Mouse (Mus musculus): ENCODE results near the gene Fmc1. TPM values are rescaled to one million over a fixed set of nuclear protein-coding genes. Genes with fewer than 3 reads are reported as not detected.

Fmc1 gene
- polyA plus RNA-seq, 1 experiment from 2014 or later = 121 TPM

Small RNAs within 50 kb of the gene (microRNA-seq; reads per million reads assigned to microRNA genes)
- gene Mir7670 = not detected

Other genes starting within 250 kb of the Fmc1 start
- gene Zc3hav1l, start 234.2 kb upstream of the Fmc1 start, polyA plus RNA-seq (2016; fragmentation: Nextera tagmentation; extraction: Ambion mirVana) = 12.9 and 13.6 TPM in 2 replicates
- 2.1 and 2.4 TPM in 2 replicates for gene Zc3hav1, start 178.9 kb upstream of the Fmc1 start, polyA plus RNA-seq (2016; fragmentation: Nextera tagmentation; extraction: Ambion mirVana)
- 14.6 and 15.6 TPM in 2 replicates for gene Ttc26, start 152.0 kb upstream of the Fmc1 start, polyA plus RNA-seq (2016; fragmentation: Nextera tagmentation; extraction: Ambion mirVana)
- 13.9 and 16.4 TPM in 2 replicates for gene Ubn2, start 99.6 kb upstream of the Fmc1 start, polyA plus RNA-seq (2016; fragmentation: Nextera tagmentation; extraction: Ambion mirVana)
- 36.1 and 37.4 TPM in 2 replicates for gene Luc7l2, start 17.8 kb downstream of the Fmc1 start, polyA plus RNA-seq (2016; fragmentation: Nextera tagmentation; extraction: Ambion mirVana)
- gene Klrg2, start 103.7 kb downstream of the Fmc1 start, polyA plus RNA-seq (2016; fragmentation: Nextera tagmentation; extraction: Ambion mirVana) = 0.14 TPM in 1 of 2 replicates, not detected in the other
- 1.1 and 1.3 TPM in 2 replicates for gene Clec2l, start 129.6 kb downstream of the Fmc1 start, polyA plus RNA-seq (2016; fragmentation: Nextera tagmentation; extraction: Ambion mirVana)